Mouse (Mus musculus) midbrain, postnatal 0 days (tissue): ENCODE measurements around the gene Clec16a. TPM values are rescaled to one million over a fixed set of nuclear protein-coding genes. Genes with fewer than 3 reads are reported as not detected.

Experiments used
- ATAC-seq: fragments of 200-750 bp; cut with Nextera tagmentation; 2 replicates; pipeline ENCODE4 v1.8.0; 2017; ENCODE audit warnings: moderate number of reproducible peaks, mild to moderate bottlenecking, moderate TSS enrichment, moderate library complexity; ENCODE audit not compliant: low FRiP score
- DNase-seq: peaks from one replicate; pipeline ENCODE4 v3.0.0-alpha.2; 2015; ENCODE audit warnings: low spot score
- H3K27ac ChIP-seq: fragments of 300-500 bp; sonication (generic); 2 replicates; pipeline ENCODE4 v1.5.1; 2014; ENCODE audit warnings: low read depth, mild to moderate bottlenecking, low read length, mixed read lengths
- H3K27me3 ChIP-seq: fragments of 300-500 bp; sonication (generic); 2 replicates; pipeline ENCODE4 v1.6.1; 2014; ENCODE audit warnings: low read length, control low read depth, mixed read lengths; ENCODE audit not compliant: insufficient read depth
- H3K36me3 ChIP-seq: fragments of 300-500 bp; sonication (generic); 2 replicates; pipeline ENCODE4 v1.6.1; 2014; ENCODE audit warnings: low read length, control low read depth, mixed read lengths; ENCODE audit not compliant: insufficient read depth
- H3K4me1 ChIP-seq: fragments of 300-500 bp; sonication (generic); 2 replicates; pipeline ENCODE4 v1.6.1; 2014; ENCODE audit warnings: mild to moderate bottlenecking, control low read depth, antibody characterized with exemption, low read length, mixed read lengths; ENCODE audit not compliant: insufficient read depth
- H3K4me2 ChIP-seq: fragments of 300-500 bp; sonication (generic); 2 replicates; pipeline ENCODE4 v1.6.1; 2014; ENCODE audit warnings: low read depth, mild to moderate bottlenecking, low read length, mixed read lengths; ENCODE audit not compliant: poor library complexity, severe bottlenecking
- H3K4me3 ChIP-seq: fragments of 300-500 bp; sonication (generic); 2 replicates; pipeline ENCODE4 v1.5.1; 2014; ENCODE audit warnings: low read depth, mild to moderate bottlenecking, low read length, moderate library complexity
- H3K9ac ChIP-seq: fragments of 300-500 bp; sonication (generic); replicated peaks from 2 replicates; pipeline ENCODE4 v1.6.1; 2014; ENCODE audit warnings: mild to moderate bottlenecking, low read length, moderate library complexity, mixed read lengths; ENCODE audit not compliant: poor library complexity, severe bottlenecking
- H3K9me3 ChIP-seq: fragments of 300-500 bp; sonication (generic); 2 replicates; pipeline ENCODE4 v1.6.1; 2016; ENCODE audit warnings: low read length, control low read depth
- CTCF ChIP-seq: IDR thresholded peaks from 2 replicates; pipeline ENCODE4 v1.5.1; 2016; ENCODE audit warnings: antibody characterized with exemption, mild to moderate bottlenecking
- WGBS: fragments of 180-500 bp; shearing (Covaris S2); extraction: QIAGEN DNeasy Blood & Tissue Kit; methylation state at CpG from one replicate; pipeline ENCODE4 v1.1.7; 2014; 5-methylcytosine and 5-hydroxymethylcytosine counted together
- polyA plus RNA-seq: library from polyadenylated mRNA; unstranded; fragments of >200 nt; fragmentation: Nextera tagmentation; extraction: Ambion mirVana; gene quantifications from 2 replicates; pipeline ENCODE4 v1.2.1, GENCODE M21; 2015
- total RNA-seq: library from RNA; depleted of rRNA; stranded (reverse); fragments of >200 nt; gene quantifications from 2 replicates; pipeline ENCODE4 v1.2.3, GENCODE M21; 2014

Clec16a gene
- total and polyA plus RNA-seq, 2 experiments from 2014 or later = 63.8 to 69.5 TPM

GRCm38 (mm10) chr16:10705396-10705795 lies 160.3 kb downstream of the Clec16a start:
- no peaks in the 10 kb centered on the region for H3K9me3 ChIP-seq
- no peak for TF ChIP-seq CTCF
- H3K27ac ChIP-seq = no peak overlapping the region
- WGBS = 82% methylated on average over 1 of the region's 1 CpGs
- H3K4me3 ChIP-seq = no peak overlapping the region
- ATAC-seq (no peak), DNase-seq (no peak)
- no peak overlapping the region for H3K9ac ChIP-seq
- no peaks in the 10 kb centered on the region for H3K36me3 ChIP-seq
- no peaks in the 10 kb centered on the region for H3K4me1 ChIP-seq
- no peaks in the 10 kb centered on the region for H3K27me3 ChIP-seq
- H3K4me2 ChIP-seq = no peak overlapping the region

GRCm38 (mm10) chr16:10711524-10711923 lies 166.4 kb downstream of the Clec16a start:
- H3K27ac ChIP-seq = no peak overlapping the region
- H3K27me3 ChIP-seq = no peaks in the 10 kb centered on the region
- no peaks in the 10 kb centered on the region; the same call in 1 of the 2 replicates for H3K4me1 ChIP-seq
- TF ChIP-seq CTCF = no peak
- 77% methylated on average over 1 of the region's 1 CpGs for WGBS
- no peaks in the 10 kb centered on the region for H3K9me3 ChIP-seq
- no peak overlapping the region for H3K4me2 ChIP-seq
- no peak overlapping the region for H3K9ac ChIP-seq
- no peak overlapping the region for H3K4me3 ChIP-seq
- H3K36me3 ChIP-seq = no peaks in the 10 kb centered on the region
- no peak for DNase-seq
- ATAC-seq = no peak

- no peak overlapping the region for H3K9ac ChIP-seq
- no peaks in the 10 kb centered on the region for H3K27me3 ChIP-seq
- WGBS = 59% methylated on average over 2 of the region's 2 CpGs
- H3K4me2 ChIP-seq = no peak overlapping the region
- DNase-seq (no peak), ATAC-seq (no peak)
- no peak for TF ChIP-seq CTCF
- no peak overlapping the region for H3K27ac ChIP-seq
- no peaks in the 10 kb centered on the region for H3K36me3 ChIP-seq
- H3K4me3 ChIP-seq = no peak overlapping the region
- H3K4me1 ChIP-seq = no peaks in the 10 kb centered on the region; the same call in 1 of the 2 replicates
- no peaks in the 10 kb centered on the region for H3K9me3 ChIP-seq
These were observed 167.9 kb downstream of the Clec16a start for GRCm38 (mm10) chr16:10713041-10713440.

- 66% methylated on average over 7 of the region's 7 CpGs for WGBS
- Histone ChIP-seq H3K27ac (no peak overlapping the region), H3K4me3 (no peak overlapping the region), H3K36me3 (no peaks in the 10 kb centered on the region), H3K4me2 (no peak overlapping the region), H3K9me3 (no peaks in the 10 kb centered on the region), H3K4me1 (no peaks in the 10 kb centered on the region; the same call in 1 of the 2 replicates), H3K27me3 (no peaks in the 10 kb centered on the region), H3K9ac (no peak overlapping the region)
- DNase-seq (peak; percentile 34), ATAC-seq (no peak)
- TF ChIP-seq CTCF = no peak
These were observed 168.5 kb downstream of the Clec16a start for GRCm38 (mm10) chr16:10713441-10714239.

- H3K9me3 ChIP-seq = no peaks in the 10 kb centered on the region
- ATAC-seq (no peak), DNase-seq (no peak)
- H3K36me3 ChIP-seq = no peaks in the 10 kb centered on the region
- no peaks in the 10 kb centered on the region; the same call in 1 of the 2 replicates for H3K4me1 ChIP-seq
- TF ChIP-seq CTCF = no peak
- no peaks in the 10 kb centered on the region for H3K27me3 ChIP-seq
- no peak overlapping the region for H3K4me3 ChIP-seq
- H3K27ac ChIP-seq = no peak overlapping the region
- no peak overlapping the region for H3K9ac ChIP-seq
- WGBS = 87% methylated on average over 5 of the region's 5 CpGs
- H3K4me2 ChIP-seq = no peak overlapping the region
These were observed 170.1 kb downstream of the Clec16a start for GRCm38 (mm10) chr16:10715211-10715610.

- ATAC-seq (no peak), DNase-seq (no peak)
- no peak overlapping the region for H3K4me3 ChIP-seq
- H3K4me2 ChIP-seq = no peak overlapping the region
- no peaks in the 10 kb centered on the region for H3K36me3 ChIP-seq
- H3K27ac ChIP-seq = no peak overlapping the region
- no peaks in the 10 kb centered on the region for H3K9me3 ChIP-seq
- WGBS = 71% methylated on average over 2 of the region's 2 CpGs
- H3K27me3 ChIP-seq = no peaks in the 10 kb centered on the region
- TF ChIP-seq CTCF = no peak
- H3K9ac ChIP-seq = no peak overlapping the region
- no peaks in the 10 kb centered on the region; the same call in 1 of the 2 replicates for H3K4me1 ChIP-seq
These were observed 170.5 kb downstream of the Clec16a start for GRCm38 (mm10) chr16:10715632-10716031.
